In genomic region chr1:63875297-63875962, GRCm38 (mm10) we compare ENCODE assay signal across 27 mouse cellular contexts.
DNase-seq lines count a peak whose midpoint lies in the region; ATAC-seq and TF ChIP-seq lines count a peak whose summit lies in the region.
"Had no signal": no experiment of that assay in that cellular context is flagged by ENCODE, and none has a peak within 500 bp of the region (broad histone marks: within the 10 kb centered on the region; RNA-seq: fewer than 3 reads in every experiment).

No protein-coding gene starts in this region.

- H3K4me3 ChIP-seq in gastrocnemius, adult 2 months: no peak overlapping the region
- H3K4me3 ChIP-seq in lung, embryonic 15.5 days: no peak overlapping the region
- H3K4me3 ChIP-seq: embryonic facial prominence, embryonic 12.5 days; erythroblast, embryonic 14.5 days; forebrain, embryonic 12.5 days; forebrain, embryonic 15.5 days; heart, adult 2 months; heart, embryonic 10.5 days; heart, embryonic 13.5 days; hindbrain, embryonic 12.5 days; hindbrain, embryonic 15.5 days had no signal

- H3K9me3 ChIP-seq in lung, embryonic 15.5 days: no peaks in the 10 kb centered on the region
- H3K9me3 ChIP-seq: embryonic facial prominence, embryonic 12.5 days; forebrain, embryonic 12.5 days; forebrain, embryonic 15.5 days; G1E; heart, embryonic 10.5 days; heart, embryonic 13.5 days; hindbrain, embryonic 12.5 days; hindbrain, embryonic 15.5 days had no signal

- H3K4me1 ChIP-seq in lung, embryonic 15.5 days: peaks cover 16% of the 10 kb centered on the region
- H3K4me1 ChIP-seq: embryonic facial prominence, embryonic 12.5 days; forebrain, embryonic 12.5 days; forebrain, embryonic 15.5 days; heart, embryonic 10.5 days; heart, embryonic 13.5 days; hindbrain, embryonic 12.5 days; hindbrain, embryonic 15.5 days had no signal

- intact Hi-C loops in gastrocnemius, adult 2 months (cut with DNase I): no loop called here
- intact Hi-C loops in gastrocnemius, postnatal 36 days (cut with DNase I): no loop called here
- intact Hi-C loops in heart, postnatal 25 days (cut with DNase I): no loop called here

- no peak overlapping the region for H3K4me2 ChIP-seq in lung, embryonic 15.5 days
- H3K4me2 ChIP-seq: embryonic facial prominence, embryonic 12.5 days; forebrain, embryonic 12.5 days; forebrain, embryonic 15.5 days; heart, embryonic 13.5 days; hindbrain, embryonic 12.5 days; hindbrain, embryonic 15.5 days had no signal

- peak; percentile 93 for ATAC-seq in lung, embryonic 15.5 days (ENCODE audit: borderline replicate concordance, extremely low read depth, low FRiP score, low TSS enrichment)
- ATAC-seq: Patski had no signal

- 0 out of 2 replicates have a peak overlapping the region, but pooled peaks have one; percentile 12 for H3K27ac ChIP-seq in gastrocnemius, adult 2 months
- no peak overlapping the region for H3K27ac ChIP-seq in lung, embryonic 15.5 days
- H3K27ac ChIP-seq: embryonic facial prominence, embryonic 12.5 days; forebrain, embryonic 12.5 days; heart, adult 2 months; heart, embryonic 10.5 days; heart, embryonic 13.5 days; hindbrain, embryonic 12.5 days; hindbrain, embryonic 15.5 days had no signal

- no peak overlapping the region for H3K9ac ChIP-seq in lung, embryonic 15.5 days
- H3K9ac ChIP-seq: embryonic facial prominence, embryonic 12.5 days; forebrain, embryonic 12.5 days; forebrain, embryonic 15.5 days; heart, embryonic 13.5 days; hindbrain, embryonic 12.5 days; hindbrain, embryonic 15.5 days had no signal

- H3K27me3 ChIP-seq in lung, embryonic 15.5 days: no peaks in the 10 kb centered on the region
- H3K27me3 ChIP-seq: CH12.LX; embryonic facial prominence, embryonic 12.5 days; forebrain, embryonic 12.5 days; forebrain, embryonic 15.5 days; heart, embryonic 13.5 days; hindbrain, embryonic 12.5 days; hindbrain, embryonic 15.5 days had no signal

- TF ChIP-seq CTCF in gastrocnemius, adult 2 months (IDR thresholded peaks at IDR 0.05): no peak

- DNase-seq in gastrocnemius, adult 2 months: no peak
- DNase-seq in gastrocnemius, postnatal 36 days: no peak
- DNase-seq in lung, adult 18-20 months: no peak
- peak; percentile 47 for DNase-seq in lung, postnatal 10 days
- DNase-seq in lung, postnatal 36 days: peak; percentile 3
- no peak for DNase-seq in heart, postnatal 25 days (ENCODE audit: low spot score)
- DNase-seq: adrenal gland, postnatal 10 days; adrenal gland, postnatal 36 days; B cell, adult 2 months; cerebellum, adult 18-20 months; cerebellum, adult 9-10 months; cerebellum, postnatal 14 days; gastrocnemius, postnatal 14 days; heart, adult 2 months; heart, postnatal 14 days had no signal

- H3K36me3 ChIP-seq in lung, embryonic 15.5 days: no peaks in the 10 kb centered on the region
- H3K36me3 ChIP-seq: embryonic facial prominence, embryonic 12.5 days; forebrain, embryonic 12.5 days; forebrain, embryonic 15.5 days; G1E; heart, embryonic 10.5 days; heart, embryonic 13.5 days; hindbrain, embryonic 12.5 days; hindbrain, embryonic 15.5 days had no signal

- WGBS in lung, embryonic 15.5 days: 32% methylated on average over 3 of the region's 3 CpGs

Comparison
In these comparisons a context has a peak if more than half of its experiments do, and no peak if none do; other contexts are left out.
1. DNase-seq: peak in lung, postnatal 10 days (single experiment) and lung, postnatal 36 days (single experiment); none in gastrocnemius, adult 2 months (single experiment), gastrocnemius, postnatal 36 days (0 of 2), lung, adult 18-20 months (0 of 2) and heart, postnatal 25 days (single experiment).